Mouse (Mus musculus) olfactory bulb, adult 2 months (tissue): ENCODE measurements around the gene Ece1.

Experiments
- CTCF ChIP-seq: fragments of 200-500 bp; IDR thresholded peaks from 2 replicates; pipeline ENCODE4 v1.5.1; 2012; ENCODE audit warnings: low read depth, mild to moderate bottlenecking, low read length, moderate library complexity; ENCODE audit not compliant: insufficient read depth
- POLR2A ChIP-seq: fragments of 200-500 bp; IDR thresholded peaks from 2 replicates; pipeline ENCODE4 v1.6.1; 2012; ENCODE audit warnings: mild to moderate bottlenecking, low read depth, low read length, moderate library complexity; ENCODE audit not compliant: insufficient read depth

DNA sequence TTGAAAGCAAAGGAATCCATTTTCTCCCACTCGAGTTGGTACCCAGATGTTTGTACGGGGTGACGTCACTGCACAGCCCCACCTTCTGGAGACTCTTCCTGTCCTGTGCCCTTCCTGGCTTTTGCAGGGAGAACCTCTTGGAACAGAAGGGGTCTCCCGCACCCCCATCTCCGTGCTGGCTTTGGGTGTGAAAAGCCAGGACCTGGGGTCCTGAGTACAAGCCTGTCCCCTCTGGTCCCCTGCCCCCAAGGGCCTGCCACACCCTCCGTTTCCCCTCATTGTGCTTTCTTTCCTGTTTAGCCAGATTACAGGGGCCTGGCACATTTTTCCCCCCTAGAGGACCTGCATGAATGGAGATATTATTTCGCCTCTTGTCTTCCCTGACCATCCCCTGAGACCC is 58.0 kb downstream of the Ece1 start:
- TF ChIP-seq POLR2A (no peak), CTCF (no peak)
